Mouse (Mus musculus): ENCODE measurements around the gene Slc22a20.

Gene Slc22a20

DNA sequence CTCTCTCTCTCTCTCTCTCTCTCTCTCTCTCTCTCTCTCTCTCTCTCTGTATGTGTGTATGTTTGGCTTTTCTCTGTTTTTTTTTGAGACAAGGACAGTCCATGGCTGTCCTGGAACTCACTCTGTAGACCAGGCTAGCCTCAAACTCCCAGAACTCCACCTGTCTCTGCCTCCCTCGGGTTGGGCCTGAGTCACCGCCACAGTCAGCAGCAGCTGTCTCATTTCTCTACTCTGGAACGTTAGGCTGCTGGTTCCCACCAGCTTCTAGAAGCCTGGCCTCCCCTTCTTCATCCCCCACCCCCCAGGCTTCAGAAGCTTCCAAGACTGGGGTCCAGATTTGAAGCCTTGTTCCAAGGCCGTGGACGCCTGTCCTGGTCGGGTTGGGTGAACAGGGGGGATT is 3.6 kb upstream of the Slc22a20 start:
- DNase-seq (ENCODE audit: low spot score in 2 of 2), result no peak

DNA sequence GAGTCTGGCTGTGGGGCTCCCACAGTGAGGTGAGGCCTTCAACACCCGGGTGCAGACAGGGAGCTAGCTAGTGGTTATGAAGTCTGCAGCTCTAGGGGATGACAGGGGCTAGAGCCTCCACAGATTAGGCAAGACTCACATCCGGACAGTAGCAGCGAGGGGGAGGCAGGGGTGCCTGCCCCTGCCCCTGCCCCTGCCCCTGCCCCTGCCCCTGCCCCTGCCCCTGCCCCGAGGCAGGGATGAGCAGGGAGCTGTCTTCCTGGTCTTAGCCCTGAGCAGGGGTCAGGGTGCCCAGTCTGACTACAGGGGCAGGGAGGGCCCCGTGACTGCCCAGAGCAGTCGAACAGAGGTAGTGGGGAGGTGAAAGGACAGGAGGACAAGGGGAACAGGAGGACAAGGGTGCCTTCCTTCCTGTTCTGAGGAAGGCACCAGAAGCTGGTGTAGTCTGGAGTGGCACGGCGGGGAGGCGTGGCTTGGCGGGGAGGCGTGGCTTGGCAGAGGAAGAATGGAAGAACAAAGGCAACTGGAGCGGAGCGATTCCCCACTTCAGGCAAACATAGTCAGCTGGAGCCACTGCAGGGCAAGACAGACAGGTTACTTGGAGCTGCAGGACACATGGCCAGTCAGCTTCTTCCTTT is 3.0 kb upstream of the Slc22a20 start:
- DNase-seq (ENCODE audit: low spot score in 2 of 2), result peak; percentile 70 to 86

DNA sequence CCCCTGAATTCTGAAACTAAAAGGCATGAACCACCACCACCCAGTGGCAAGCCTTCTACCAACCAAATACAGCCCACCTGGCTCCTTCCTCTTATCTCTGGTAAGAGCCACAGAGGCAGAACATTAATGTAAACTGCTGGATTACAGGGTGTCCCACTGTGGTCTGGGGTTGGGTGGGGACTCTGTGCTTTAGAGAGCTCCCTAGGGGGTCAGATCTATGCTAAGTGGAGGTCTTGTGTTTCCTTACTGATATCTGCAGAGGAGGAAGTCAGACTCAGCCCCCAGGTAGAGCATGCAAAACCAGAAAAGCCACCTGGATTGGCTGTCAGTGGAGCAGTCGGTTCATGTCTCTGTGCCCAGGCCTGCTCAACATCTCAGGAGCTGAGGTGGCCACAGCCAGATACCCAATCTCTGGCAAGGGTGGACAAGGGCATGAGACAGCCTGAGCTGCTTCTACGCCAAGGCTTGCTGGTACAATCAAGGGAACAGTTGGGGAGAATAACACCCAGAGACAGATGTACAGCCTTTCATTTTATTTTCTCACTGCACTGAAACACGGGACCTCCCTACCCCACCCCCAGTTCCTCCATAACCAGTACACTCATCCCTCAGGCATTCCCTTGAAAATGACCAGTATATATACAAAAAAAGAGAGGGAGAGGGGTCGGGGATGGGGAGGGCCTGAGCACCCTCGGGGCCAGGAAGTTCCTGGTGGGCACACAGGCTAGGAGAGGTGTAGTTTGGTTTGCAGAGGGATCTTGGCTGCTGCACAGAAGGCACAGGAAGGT is 2.3 kb upstream of the Slc22a20 start:
- DNase-seq (ENCODE audit: low spot score in 2 of 2), result no peak

DNA sequence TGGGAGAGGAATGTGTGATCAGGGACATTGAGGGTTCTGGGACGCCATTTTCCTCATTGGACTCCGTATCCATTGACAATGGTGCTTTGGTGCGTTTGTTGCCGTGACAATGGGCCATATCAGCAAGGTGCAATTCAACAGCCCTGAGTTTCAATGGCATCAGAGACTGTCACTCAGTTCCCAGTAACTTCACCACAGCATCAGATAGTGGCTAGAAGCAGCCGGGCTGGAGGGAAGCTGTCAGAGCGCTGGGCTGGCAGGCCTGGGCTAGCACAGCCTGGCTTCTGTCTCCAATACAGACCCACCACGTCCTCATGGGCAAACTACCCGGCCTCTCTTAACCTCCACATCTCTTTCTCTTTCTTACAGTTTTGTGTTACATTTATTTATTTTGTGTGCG is 5.5 kb downstream of the Slc22a20 start:
- DNase-seq (ENCODE audit: low spot score in 2 of 2), result no peak

DNA sequence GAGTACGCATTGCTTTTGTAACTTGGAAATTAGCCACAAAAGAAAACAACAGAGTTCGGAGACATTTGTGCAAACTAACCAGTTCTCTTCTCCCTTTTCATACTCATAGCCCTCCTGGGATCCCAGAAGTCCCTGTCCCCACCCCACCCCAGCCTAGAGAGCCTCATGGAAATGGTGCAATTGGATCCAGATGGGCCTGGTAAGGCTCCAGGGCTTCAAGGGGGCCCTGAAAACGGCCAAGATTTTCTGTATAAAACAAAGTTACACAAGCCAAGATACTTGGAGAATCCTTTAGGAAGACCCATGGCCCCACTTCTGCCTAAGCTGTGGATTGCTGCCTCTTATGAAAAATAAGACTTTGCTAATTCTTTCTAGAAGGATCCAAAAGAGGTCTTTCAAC is 8.2 kb downstream of the Slc22a20 start:
- DNase-seq (ENCODE audit: low spot score in 2 of 2), result no peak

DNA sequence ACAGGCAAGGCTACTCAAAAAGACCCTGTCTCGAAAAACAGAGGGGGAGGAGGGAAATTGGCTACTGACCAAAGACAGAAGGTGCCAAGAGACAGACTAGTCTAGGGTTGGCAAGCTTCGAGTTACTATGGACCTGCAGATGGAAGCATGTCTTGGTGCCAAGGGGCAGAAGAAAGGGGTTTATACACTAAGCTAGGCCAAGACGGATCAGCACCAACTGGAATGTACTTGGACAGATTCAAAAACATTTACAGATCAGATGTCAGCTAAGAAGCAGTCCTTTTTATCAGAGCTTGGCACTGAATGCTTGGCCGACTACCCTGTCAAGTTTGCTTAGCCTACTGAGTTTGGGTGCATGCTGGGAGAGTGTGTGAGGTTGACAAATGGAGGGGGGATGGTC is 10.3 kb downstream of the Slc22a20 start:
- no peak for DNase-seq (ENCODE audit: low spot score in 2 of 2)

DNA sequence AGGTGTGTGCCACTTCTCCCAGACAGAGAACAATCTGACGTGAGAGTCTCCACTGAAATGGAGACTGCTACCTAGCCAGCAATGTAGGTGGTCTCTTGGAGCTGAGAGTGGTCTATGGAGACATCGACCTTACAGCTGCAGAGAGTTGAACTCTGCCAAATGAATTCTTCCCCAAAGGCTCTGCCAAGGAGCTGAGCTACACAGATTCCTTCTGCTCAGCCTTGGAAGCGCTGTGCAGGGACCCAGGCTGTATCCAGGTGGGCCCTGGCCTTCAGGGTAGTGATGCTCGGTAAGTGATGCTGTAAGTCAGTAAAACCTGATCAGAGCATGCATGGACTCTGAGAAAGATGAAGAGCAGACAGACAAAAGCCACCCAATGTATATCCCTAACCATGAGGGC is 10.8 kb downstream of the Slc22a20 start:
- DNase-seq (ENCODE audit: low spot score in 2 of 2), result no peak

DNA sequence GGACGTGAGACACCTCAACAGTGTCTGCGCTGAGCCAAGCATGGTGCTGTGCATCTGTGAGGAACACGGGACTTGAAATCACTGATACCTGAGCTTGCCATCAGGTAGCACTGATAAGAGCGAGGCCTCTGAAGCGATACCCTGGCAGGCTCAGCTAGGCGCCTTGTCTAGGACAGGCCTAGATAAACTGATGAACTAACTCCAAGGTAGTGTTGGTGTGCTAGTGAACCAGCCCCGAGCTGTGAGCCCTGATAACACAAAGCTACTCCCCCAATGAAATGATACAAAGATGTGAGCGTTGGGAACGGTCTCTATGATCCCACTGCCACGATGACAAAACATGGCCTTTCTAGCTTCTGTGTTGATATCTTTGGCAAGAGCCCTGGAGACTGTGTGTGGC is 18.3 kb downstream of the Slc22a20 start:
- DNase-seq (ENCODE audit: low spot score in 2 of 2), result no peak

DNA sequence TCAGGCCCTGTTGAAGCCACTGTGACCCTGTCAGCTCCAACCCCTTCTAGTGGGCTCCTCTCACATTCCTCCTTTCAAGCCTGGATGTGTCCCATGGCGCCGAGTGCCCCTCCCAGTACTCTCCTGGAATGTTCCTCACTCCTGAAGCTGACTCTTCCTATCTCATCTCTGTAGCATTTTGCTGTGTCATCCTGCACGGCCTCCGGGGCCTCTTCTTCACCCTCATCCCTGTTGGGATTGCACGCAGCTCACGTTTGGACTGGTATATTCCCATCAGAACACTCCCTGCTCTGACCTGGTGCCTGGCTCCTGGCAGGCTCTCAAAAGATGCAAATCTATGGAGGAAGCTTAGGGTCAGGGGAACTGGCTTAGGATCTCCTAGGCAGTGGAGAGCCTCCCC is 19.2 kb downstream of the Slc22a20 start:
- no peak for DNase-seq (ENCODE audit: low spot score in 2 of 2)

DNA sequence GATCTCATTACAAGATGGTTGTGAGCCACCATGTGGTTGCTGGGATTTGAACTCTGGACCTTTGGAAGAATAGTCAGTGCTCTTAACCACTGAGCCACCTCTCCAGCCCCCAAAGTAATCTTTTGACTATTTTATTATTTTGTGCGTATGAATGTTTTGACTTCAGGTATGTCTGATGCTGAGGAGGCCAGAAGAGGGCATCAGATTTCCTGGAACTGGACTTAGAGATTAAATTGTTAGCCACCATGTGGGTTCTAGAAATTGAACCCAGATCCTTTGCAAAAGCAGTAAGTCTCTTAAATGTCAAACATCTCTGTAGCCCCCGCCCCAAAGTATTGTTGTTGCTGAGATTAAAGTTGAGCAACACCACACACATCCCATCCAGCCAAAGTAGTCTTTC is 20.0 kb downstream of the Slc22a20 start:
- DNase-seq (ENCODE audit: low spot score in 2 of 2), result no peak

DNA sequence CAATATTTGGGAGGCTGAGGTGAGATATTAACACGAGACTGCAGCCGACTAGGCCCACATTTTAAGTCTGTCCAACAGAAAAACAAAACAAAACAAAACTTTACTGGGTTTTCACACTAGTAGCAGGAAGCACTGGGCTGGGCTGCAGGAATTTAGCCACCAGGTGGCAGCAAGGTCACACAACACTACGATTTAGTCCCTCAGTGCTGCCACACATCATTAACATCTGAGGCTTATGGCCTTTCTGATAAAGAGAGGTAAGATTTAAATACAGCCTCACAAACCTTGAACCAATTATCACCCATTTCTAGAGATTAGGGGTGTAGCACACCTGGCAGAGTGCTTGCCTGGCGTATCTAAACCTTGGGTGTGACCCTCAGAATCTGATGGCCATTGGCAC is 20.7 kb downstream of the Slc22a20 start:
- DNase-seq (ENCODE audit: low spot score in 2 of 2), result peak in 1 of 2 experiments; percentile 76

DNA sequence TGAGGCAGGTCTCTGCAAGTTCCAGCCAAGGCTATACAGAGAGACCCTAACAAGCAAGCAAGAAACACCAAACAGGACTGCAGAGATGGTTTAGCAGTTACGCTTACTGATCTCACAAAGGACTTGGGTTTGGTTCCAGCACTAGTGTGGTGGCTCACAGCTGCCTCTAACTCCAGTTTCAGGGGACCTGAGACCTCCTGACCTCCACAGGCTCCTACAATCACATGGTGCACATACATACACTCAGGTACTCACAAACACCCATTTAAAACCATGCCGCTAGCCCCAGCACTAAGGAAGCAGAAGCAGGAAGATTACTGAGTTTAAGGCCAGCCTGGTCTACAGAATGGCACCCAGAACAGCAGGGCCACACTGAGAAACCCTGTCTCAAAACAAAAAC is 21.1 kb downstream of the Slc22a20 start:
- no peak for DNase-seq (ENCODE audit: low spot score in 2 of 2)

DNA sequence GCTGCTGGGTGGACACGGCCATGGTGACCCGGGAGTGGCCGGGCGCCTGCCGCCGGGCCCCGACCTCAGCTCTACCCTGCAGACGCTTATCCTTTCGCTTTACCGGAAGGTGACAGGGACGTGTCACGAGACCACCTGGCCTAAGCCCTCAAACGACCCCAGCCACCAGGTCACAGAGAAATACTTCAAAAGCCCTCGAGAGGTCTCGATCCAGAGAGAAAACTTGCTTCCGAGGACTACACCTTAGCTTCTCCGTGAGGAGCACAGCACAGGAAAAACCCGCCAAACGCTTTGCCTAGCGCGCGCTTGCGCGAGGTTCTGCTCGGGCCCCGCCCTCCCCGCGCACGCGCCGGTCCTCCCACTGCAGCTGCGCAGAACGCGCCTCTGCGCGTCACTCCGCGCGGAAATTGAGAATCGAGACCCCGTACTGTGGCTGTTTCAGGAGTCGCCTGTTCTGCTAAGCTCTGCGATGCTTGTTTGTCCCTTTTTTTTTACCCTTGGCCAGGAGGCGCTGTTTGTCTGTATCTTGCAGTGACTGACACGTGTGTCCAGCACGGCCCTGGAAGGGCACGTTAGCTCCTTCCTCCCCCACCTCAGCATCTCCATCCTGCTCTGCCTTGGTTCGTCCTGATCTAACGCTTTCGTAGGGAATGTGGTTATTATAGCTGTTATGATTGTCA is 21.9 kb downstream of the Slc22a20 start, which contains the start of gene Pola2:
Gene Pola2 (minus strand): TSS at position 320 of the 680 bp plus-strand sequence.
- DNase-seq (ENCODE audit: low spot score in 2 of 2), result peak; percentile 83 to 88

DNA sequence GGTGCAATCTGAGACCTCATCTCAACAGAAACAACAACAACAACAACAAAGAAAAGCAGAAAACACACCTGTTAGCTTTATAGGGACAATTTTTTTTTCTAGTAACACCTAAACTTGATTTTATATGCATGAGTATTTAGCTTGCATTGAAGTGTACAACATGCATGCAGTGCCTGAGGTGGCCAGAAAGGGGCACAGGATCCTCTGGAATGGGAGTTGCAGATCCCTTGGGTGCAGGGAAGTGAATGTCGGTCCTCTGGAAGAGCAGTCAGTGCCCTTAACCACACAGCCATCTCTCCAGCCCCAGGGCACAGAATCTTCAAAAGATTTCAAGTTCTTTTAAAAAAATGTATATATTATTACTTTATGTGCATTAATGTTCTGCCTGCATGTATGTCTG is 23.3 kb downstream of the Slc22a20 start:
- DNase-seq (ENCODE audit: low spot score in 2 of 2), result no peak

DNA sequence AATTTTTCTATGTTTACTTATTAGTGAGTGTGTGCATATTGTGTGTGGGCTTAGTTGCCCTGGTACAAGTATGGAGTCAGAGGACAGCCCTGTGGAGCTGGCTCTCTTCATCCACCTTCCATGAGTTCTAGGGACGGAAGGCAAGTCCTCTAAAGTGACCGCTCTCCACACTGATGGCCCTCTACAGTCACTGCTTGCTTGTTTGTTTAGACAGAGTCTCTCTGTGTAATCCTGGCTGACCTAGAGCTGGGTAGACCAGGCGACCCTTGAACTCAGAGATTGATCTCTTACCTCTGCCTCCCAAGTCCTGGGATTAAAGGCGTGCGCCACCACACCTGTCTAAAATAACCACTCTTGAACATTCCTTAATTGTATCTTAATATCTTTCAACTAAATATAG is 28.6 kb downstream of the Slc22a20 start:
- no peak for DNase-seq (ENCODE audit: low spot score in 2 of 2)

DNA sequence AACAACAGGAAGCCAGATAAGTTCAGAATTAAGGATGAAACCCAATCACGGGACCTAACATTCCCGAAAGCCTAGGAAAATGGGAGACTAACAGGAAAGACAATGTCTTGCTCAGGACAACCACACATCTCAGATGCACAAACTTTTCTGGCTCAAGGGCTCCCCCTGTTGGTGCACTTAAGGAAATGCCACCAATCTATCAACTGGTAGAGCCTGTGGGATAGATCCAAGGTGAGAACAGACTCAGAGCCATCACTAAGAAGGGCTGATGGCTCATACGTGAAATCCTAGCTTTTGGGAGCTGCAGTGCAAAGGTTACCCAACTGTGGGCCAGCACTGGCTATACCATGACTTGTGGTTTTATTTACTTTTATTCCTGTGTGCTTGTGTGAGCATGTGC is 29.3 kb downstream of the Slc22a20 start:
- DNase-seq (ENCODE audit: low spot score in 2 of 2), result peak; percentile 75 to 84

DNA sequence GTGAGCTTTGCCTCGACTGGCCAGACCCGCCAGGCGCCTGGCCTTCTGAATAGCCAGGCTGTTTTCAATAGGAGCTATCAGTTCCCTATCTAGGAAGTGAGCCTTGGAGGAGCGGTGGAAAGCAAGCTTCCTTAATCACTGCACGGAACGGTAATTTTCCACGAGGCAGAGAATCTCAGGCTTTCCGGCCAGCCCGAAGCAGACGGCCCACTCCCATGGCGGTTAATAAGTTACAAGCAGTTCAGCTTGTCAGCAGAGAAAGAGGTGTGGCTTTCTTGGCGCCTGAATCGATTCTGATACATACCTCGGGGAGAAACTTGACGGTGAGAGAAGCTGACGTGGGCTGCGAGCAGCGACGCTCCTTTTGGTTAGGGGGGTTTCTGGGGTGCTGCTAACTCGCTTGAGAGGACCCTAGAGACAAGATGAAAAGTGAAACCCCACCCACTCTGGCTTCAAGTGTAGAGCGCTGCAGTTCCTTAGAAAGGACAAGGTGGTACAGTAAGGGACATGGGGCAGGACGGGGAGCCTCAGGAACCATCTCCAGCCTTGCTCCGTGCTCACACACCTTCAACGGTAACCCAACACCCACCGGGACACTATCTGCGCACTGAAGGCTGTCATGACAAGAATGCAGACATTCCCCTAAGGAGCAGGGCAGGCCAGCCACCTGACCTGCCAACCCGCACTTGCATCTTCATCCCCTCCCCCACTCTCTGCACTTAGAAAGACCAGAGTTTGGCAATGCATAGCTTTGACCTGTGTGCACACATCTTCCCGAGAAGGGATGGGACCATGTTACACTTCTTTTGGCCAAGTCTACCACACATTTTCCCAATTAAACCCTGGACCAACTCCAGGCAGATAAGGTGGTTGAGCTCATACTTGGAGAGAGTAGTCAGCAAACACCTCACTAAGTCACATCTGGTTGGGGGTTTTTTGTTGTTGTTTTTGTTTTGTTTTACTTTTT is 30.0 kb downstream of the Slc22a20 start:
- no peak for DNase-seq (ENCODE audit: low spot score in 2 of 2)

DNA sequence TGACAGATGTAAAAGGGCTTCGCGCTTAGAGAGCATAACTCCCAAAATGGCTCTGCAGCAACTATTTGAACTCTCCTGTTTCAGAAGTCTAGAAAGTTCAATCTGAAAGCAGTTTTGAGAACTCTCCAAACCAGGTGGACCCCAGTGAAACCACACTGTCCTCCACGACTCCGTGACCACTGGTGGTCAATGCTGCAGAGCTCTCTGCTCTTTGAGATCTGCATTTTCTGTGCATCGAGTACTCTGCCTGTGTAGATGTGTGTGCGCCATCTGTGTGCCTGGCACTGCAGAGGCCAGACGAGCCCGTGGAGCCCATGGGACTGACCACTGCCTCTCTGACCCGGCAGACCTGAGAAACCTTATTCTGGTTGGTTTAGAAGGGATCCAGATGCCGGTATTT is 31.0 kb downstream of the Slc22a20 start:
- DNase-seq (ENCODE audit: low spot score in 2 of 2), result no peak

DNA sequence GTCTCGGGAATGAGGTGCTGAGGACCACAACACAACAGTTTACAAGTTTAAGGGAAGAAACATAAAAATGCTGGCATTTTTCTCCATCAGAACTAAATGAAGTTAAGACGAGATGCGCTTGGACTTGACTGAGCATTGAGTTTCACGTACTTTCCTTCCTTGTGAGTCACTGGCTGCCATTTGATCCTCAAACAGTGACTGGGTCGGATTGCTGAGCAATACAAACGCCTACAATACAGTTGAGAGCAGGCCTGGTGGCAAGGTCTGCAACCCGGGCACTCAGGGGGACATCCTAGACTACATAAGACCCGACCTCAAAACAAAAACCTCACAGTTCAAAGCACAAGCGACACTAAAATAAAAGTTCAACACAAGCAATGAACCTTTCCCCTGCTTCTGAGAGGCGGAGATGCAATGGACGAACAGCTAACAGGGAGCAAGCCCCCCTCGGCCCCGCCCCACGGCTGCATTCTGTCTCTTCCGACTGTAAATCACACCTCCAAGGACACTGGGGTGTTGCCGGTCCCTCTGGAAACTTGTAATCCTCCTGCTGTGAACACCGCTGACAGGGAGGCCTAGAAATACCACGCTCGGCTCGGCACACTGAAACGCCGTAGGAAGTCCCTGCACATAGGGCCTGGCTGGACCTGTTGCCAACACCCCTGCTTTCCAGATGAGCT is 31.8 kb downstream of the Slc22a20 start:
- no peak for DNase-seq (ENCODE audit: low spot score in 2 of 2)

DNA sequence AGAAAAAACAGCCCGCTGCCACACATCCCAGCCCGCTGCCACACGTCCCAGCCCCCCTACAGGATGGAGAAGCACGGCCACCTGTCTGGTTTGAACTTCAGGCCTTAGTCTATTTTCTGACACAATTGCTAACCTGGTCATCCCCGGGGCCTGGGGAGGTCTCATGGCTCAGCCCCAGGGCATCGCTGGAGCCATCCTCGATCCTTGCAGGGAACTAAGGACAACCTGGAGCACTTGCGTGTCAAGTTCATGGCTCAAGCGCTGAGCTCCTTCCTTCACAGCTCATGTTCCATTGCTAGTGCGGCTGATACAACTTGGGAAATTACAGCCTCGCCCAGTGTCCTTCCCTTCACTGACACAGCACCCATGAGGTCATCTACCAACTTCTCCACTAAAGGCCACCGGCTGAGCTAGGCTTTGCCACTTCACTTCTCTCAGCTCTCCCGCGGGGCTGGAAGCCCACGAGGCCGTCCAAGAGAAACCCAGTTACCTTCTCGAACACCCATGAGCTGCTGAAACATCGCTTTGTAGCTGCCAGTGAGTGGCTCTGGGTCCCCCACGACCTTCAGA is 32.7 kb downstream of the Slc22a20 start:
- no peak for DNase-seq (ENCODE audit: low spot score in 2 of 2)

All from urinary bladder, postnatal 4 days (tissue).